Mouse (Mus musculus): Measurements from ENCODE around the gene Ppp2r5e.
"Not testable (repeated sequence)": the region's sequence is repeated elsewhere in the genome, so short reads cannot be mapped to it uniquely, and the experiment has no call there.

Ppp2r5e gene

DNA sequence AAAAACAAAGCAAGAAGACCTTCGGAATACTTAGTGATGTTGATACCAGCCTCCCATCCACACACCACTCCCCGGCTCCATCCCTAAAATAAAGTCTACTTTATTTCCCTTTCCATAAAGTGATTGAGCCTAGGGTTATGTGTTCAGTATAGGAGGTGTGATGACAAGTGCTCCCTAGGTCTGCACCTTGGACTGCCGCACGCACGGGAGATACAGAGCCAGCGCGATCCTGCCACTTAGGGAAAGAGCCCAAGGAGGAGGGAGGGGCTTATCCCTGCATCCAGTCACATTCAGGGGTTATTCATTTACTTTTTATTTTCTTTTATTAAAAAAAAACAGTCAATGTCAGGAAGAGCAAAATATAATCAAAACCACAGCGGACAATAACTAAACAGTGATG, 145.5 kb downstream of the Ppp2r5e start:
- no peak for TF ChIP-seq NANOG (IDR thresholded peaks at IDR 0.05; ENCODE audit: borderline replicate concordance, low read length)
- TF ChIP-seq CTCF (conservative IDR thresholded peaks at IDR 0.05; ENCODE audit: low read length), result no peak
- no peak for TF ChIP-seq POU5F1 (IDR thresholded peaks at IDR 0.05; ENCODE audit: borderline replicate concordance, low read length)
- H3K4me3 ChIP-seq (replicated peaks; ENCODE audit: low read length), result no peak overlapping the region

DNA sequence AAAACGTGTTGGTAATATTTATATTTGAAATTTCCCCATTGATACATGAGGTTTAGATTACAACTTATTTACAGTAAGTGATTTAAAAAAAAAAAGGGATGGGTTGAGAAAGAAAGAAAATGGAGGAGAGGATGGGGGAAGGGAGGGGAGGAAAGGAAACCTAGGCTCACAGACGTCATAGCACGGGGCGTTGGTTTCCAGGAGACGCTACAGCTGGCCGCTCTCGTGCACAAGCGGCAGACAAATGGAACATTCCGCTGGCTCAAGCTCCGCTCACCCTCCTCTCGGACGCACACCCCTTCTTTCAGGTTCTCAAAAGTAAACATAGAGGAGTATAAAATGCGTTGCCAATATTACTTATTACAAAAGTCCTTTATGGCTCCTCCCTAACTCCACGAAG, 146.0 kb downstream of the Ppp2r5e start:
- peaks cover 27% of the 10 kb centered on the region for H3K36me3 ChIP-seq (ENCODE audit: insufficient read depth, low read length)
- H3K4me3 ChIP-seq (replicated peaks; ENCODE audit: low read length), result no peak overlapping the region
- 0 out of 2 replicates have a peak, but pooled peaks cover 9% of the 10 kb centered on the region for H3K4me1 ChIP-seq (replicated peaks; ENCODE audit: low read depth, low read length)
- H3K9me3 ChIP-seq (ENCODE audit: low read length), result no peaks in the 10 kb centered on the region
- TF ChIP-seq CTCF (conservative IDR thresholded peaks at IDR 0.05; ENCODE audit: low read length), result no peak
- no peak for TF ChIP-seq NANOG (IDR thresholded peaks at IDR 0.05; ENCODE audit: borderline replicate concordance, low read length)
- no peak for TF ChIP-seq POU5F1 (IDR thresholded peaks at IDR 0.05; ENCODE audit: borderline replicate concordance, low read length)
- no peaks in the 10 kb centered on the region for H3K27me3 ChIP-seq (ENCODE audit: insufficient read depth, low read length)

More for the DNA sequence above, 145.5 kb downstream of the Ppp2r5e start:
- no peaks in the 10 kb centered on the region for H3K9me3 ChIP-seq (ENCODE audit: low read length)
- 0 out of 2 replicates have a peak, but pooled peaks cover 9% of the 10 kb centered on the region for H3K4me1 ChIP-seq (replicated peaks; ENCODE audit: low read depth, low read length)
- peaks cover 27% of the 10 kb centered on the region for H3K36me3 ChIP-seq (ENCODE audit: insufficient read depth, low read length)
- H3K27me3 ChIP-seq (ENCODE audit: insufficient read depth, low read length), result no peaks in the 10 kb centered on the region

DNA sequence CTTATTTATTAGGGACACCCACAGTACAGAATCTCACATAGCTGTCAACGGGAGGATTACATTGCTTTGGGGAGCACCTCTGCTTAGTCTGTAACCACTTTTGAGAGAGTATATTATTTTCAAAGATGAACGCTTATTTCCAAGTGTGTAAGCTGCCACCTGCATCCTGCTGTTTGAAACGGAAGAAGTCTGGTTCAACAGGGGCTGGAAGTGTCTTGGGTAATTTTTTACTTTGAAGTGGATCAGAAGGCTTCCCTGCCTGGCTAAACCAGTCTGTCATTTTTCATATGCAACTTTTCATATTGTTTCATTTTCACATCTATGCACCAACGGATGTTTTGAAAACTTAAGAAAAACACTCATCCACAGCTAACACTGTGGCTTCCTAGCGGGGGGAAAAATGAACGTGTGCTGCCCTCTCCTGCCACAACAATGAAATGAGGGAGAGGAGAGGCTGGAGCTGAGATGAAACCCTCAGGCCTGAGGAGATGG, 146.5 kb downstream of the Ppp2r5e start:
- Histone ChIP-seq H3K4me1 (replicated peaks; ENCODE audit: low read depth, low read length) (0 out of 2 replicates have a peak, but pooled peaks cover 9% of the 10 kb centered on the region), H3K4me3 (replicated peaks; ENCODE audit: low read length) (no peak overlapping the region), H3K9me3 (ENCODE audit: low read length) (no peaks in the 10 kb centered on the region), H3K36me3 (ENCODE audit: insufficient read depth, low read length) (peaks cover 27% of the 10 kb centered on the region), H3K27me3 (ENCODE audit: insufficient read depth, low read length) (no peaks in the 10 kb centered on the region)
- TF ChIP-seq CTCF (conservative IDR thresholded peaks at IDR 0.05; ENCODE audit: low read length) (no peak), NANOG (IDR thresholded peaks at IDR 0.05; ENCODE audit: borderline replicate concordance, low read length) (no peak), POU5F1 (IDR thresholded peaks at IDR 0.05; ENCODE audit: borderline replicate concordance, low read length) (no peak)

DNA sequence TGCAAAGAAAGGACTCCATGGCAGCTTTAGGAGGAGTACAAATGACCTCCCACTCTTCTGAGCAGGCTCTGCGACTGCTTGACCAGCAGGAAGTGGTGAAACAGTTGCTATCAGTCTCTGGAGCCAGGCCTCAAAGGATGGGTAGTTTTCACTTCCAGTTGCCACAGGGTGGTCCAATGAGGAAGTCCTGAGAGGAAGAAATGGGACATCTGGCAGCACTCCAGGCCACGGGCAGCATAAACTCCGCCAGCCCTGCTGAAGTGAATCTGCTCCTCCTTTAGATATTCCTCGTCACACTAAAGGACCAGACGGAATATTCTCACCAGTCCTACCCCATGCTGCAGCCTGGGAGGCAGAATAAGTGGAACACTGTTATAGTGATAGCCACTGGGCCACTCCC, 147.1 kb downstream of the Ppp2r5e start:
- no peaks in the 10 kb centered on the region for H3K9me3 ChIP-seq (ENCODE audit: low read length)
- peaks cover 27% of the 10 kb centered on the region for H3K36me3 ChIP-seq (ENCODE audit: insufficient read depth, low read length)
- no peak for TF ChIP-seq NANOG (IDR thresholded peaks at IDR 0.05; ENCODE audit: borderline replicate concordance, low read length)
- no peak for TF ChIP-seq POU5F1 (IDR thresholded peaks at IDR 0.05; ENCODE audit: borderline replicate concordance, low read length)
- TF ChIP-seq CTCF (conservative IDR thresholded peaks at IDR 0.05; ENCODE audit: low read length), result no peak
- 0 out of 2 replicates have a peak, but pooled peaks cover 9% of the 10 kb centered on the region for H3K4me1 ChIP-seq (replicated peaks; ENCODE audit: low read depth, low read length)
- H3K4me3 ChIP-seq (replicated peaks; ENCODE audit: low read length), result no peak overlapping the region
- H3K27me3 ChIP-seq (ENCODE audit: insufficient read depth, low read length), result no peaks in the 10 kb centered on the region

DNA sequence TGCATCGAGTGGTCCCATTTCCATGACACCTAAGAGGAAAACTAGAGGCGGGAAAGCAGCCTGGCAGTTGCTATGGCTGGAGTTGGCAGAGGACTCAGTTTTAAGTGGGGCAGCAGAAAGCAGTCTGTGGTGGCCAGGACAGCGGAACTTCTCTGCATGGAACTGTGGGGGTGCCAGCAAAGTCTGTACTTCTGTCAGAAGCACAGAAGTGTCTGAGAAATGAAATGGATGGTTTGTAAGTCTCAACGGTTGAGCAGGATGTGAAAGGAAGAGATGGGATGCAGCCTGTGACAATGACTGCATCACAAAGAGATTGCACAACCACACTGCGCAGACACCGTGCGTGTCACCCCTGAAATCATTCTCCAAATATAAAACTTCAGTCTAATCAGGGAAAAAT, 149.8 kb downstream of the Ppp2r5e start:
- Histone ChIP-seq H3K4me1 (replicated peaks; ENCODE audit: low read depth, low read length) (0 out of 2 replicates have a peak, but pooled peaks cover 9% of the 10 kb centered on the region), H3K4me3 (replicated peaks; ENCODE audit: low read length) (no peak overlapping the region)

DNA sequence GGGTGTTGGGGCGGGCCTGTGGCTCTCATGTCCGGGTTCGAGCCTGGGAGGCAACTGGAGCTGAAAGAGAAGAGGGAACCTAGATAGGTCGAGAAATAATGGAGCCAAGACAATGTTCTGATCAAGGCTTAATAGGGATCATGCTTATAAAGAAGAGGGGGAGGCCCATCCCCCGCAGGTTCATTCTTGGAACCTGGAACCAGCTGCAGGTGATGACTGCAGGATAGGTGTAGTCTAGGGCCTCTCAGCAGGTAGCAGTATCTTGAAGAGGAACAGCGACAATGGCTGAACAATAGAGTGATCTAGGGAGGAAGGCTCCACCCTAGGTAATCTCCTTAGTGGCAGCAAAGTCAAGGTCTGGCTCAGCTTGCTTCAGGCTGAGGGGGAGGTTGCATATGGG, 163.6 kb downstream of the Ppp2r5e start:
- H3K27me3 ChIP-seq (ENCODE audit: insufficient read depth, low read length); H3K4me3 ChIP-seq (replicated peaks; ENCODE audit: low read length); H3K36me3 ChIP-seq (ENCODE audit: insufficient read depth, low read length): not testable (repeated sequence)
- H3K4me1 ChIP-seq (replicated peaks; ENCODE audit: low read depth, low read length), result peaks cover 11% of the 10 kb centered on the region
- peak; percentile 71; the same call in 1 of the 2 replicates for TF ChIP-seq NANOG (IDR thresholded peaks at IDR 0.05; ENCODE audit: borderline replicate concordance, low read length)
- H3K9me3 ChIP-seq (ENCODE audit: low read length), result peaks cover 16% of the 10 kb centered on the region

More for the DNA sequence above, 149.8 kb downstream of the Ppp2r5e start:
- Histone ChIP-seq H3K36me3 (ENCODE audit: insufficient read depth, low read length) (peaks cover 2% of the 10 kb centered on the region), H3K9me3 (ENCODE audit: low read length) (no peaks in the 10 kb centered on the region), H3K27me3 (ENCODE audit: insufficient read depth, low read length) (no peaks in the 10 kb centered on the region)
- TF ChIP-seq NANOG (IDR thresholded peaks at IDR 0.05; ENCODE audit: borderline replicate concordance, low read length) (no peak), POU5F1 (IDR thresholded peaks at IDR 0.05; ENCODE audit: borderline replicate concordance, low read length) (no peak), CTCF (conservative IDR thresholded peaks at IDR 0.05; ENCODE audit: low read length) (no peak)

DNA sequence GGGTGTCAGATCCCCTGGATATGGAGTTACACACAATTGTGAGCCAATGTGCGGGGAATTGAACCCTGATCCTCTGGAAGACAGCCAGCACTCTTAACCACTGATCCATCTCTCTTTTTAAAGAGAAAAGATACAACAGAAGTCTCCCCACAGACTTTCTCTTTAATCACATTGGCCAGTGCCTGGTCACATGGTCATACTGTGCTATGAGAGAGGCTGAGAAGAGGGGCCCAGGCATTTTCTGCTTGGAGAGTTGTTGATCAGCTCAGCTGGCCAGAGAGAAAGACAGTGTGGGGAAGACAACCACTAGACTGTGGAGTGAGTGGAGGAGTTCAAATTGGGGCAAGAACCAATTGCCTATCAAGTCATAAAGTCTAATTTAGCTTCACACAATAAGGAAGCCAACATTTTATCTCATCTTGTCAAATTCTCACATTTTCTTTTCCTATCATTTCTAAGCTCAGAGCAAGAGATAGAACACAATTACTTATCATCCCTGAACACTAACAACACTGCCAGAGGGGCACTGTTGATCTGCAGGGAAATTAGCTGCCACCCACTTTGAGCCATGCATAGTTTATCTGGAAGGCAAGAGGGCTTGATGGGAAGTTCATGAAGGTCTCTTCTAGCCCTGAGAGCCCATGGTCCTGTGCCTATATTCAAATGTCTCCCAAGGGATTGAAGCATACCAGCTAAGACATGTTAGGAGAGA, 166.2 kb downstream of the Ppp2r5e start:
- H3K27me3 ChIP-seq (ENCODE audit: insufficient read depth, low read length), result no peaks in the 10 kb centered on the region
- H3K9me3 ChIP-seq (ENCODE audit: low read length), result peaks cover 16% of the 10 kb centered on the region
- no peaks in the 10 kb centered on the region for H3K36me3 ChIP-seq (ENCODE audit: insufficient read depth, low read length)
- no peak for TF ChIP-seq POU5F1 (IDR thresholded peaks at IDR 0.05; ENCODE audit: borderline replicate concordance, low read length)
- H3K4me1 ChIP-seq (replicated peaks; ENCODE audit: low read depth, low read length), result peaks cover 11% of the 10 kb centered on the region
- H3K4me3 ChIP-seq (replicated peaks; ENCODE audit: low read length), result no peak overlapping the region

DNA sequence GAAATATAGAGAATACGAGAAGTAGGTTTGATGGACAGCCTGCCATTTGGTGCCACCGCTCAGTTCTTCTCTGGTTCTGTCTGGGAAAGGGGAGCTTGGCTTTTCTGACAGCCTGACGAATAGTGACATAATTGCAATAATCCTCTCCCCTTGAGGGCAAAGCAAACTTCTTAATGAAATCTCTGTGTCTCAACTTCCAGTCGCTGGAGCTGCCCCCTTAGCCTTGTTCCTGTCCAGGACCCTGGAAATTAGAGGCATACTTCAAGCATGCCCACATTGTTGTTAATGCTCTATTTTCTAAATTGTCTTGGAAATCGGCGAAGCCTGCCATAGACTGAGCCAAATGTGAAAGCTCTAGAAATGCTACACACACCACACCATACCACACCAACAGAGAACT, 167.3 kb downstream of the Ppp2r5e start:
- Histone ChIP-seq H3K36me3 (ENCODE audit: insufficient read depth, low read length) (no peaks in the 10 kb centered on the region), H3K27me3 (ENCODE audit: insufficient read depth, low read length) (no peaks in the 10 kb centered on the region), H3K9me3 (ENCODE audit: low read length) (peaks cover 16% of the 10 kb centered on the region), H3K4me1 (replicated peaks; ENCODE audit: low read depth, low read length) (peaks cover 11% of the 10 kb centered on the region), H3K4me3 (replicated peaks; ENCODE audit: low read length) (no peak overlapping the region)
- TF ChIP-seq NANOG (IDR thresholded peaks at IDR 0.05; ENCODE audit: borderline replicate concordance, low read length), result no peak
- no peak for TF ChIP-seq CTCF (conservative IDR thresholded peaks at IDR 0.05; ENCODE audit: low read length)
- no peak for TF ChIP-seq POU5F1 (IDR thresholded peaks at IDR 0.05; ENCODE audit: borderline replicate concordance, low read length)

DNA sequence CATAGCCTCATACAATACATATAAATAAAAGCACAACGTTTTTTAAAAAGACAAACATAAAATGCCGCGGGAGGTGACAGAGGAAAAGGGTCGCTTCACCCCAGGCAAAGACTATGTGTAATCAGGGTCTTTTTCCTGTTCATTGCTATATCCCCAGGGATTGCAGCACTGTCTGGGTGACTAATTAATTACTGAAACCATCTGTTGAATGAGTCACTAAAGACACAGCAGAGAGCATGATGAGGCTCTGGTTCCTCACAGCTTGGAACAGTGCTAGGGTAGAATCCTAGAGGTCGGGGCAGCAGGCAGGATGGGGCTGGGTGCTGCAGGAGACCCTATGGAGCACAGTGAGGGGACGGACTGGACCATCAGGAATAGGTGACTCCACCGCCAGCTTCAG, 170.2 kb downstream of the Ppp2r5e start:
- no peak overlapping the region for H3K4me3 ChIP-seq (replicated peaks; ENCODE audit: low read length)
- no peak for TF ChIP-seq NANOG (IDR thresholded peaks at IDR 0.05; ENCODE audit: borderline replicate concordance, low read length)
- H3K27me3 ChIP-seq (ENCODE audit: insufficient read depth, low read length), result no peaks in the 10 kb centered on the region
- H3K9me3 ChIP-seq (ENCODE audit: low read length), result no peaks in the 10 kb centered on the region
- H3K36me3 ChIP-seq (ENCODE audit: insufficient read depth, low read length), result no peaks in the 10 kb centered on the region
- H3K4me1 ChIP-seq (replicated peaks; ENCODE audit: low read depth, low read length), result no peaks in the 10 kb centered on the region

All from E14TG2a.4 (cell line).